Mouse (Mus musculus): ENCODE data around the gene Nlgn3. TPM values are rescaled to one million over a fixed set of nuclear protein-coding genes. Genes with fewer than 3 reads are reported as not detected.

Nlgn3 gene
- polyA plus RNA-seq, 1 experiment from 2014 or later: 37.0 TPM

- H3K4me2 ChIP-seq (replicated peaks): peak within 1 kb of the TSS; percentile 50
- H3K9ac ChIP-seq: peak within 1 kb of the TSS; percentile 68
- H3K9me3 ChIP-seq (replicated peaks): no peaks in the 10 kb centered on the region
- 0 out of 2 replicates have a peak, but pooled peaks cover 5% of the 10 kb centered on the region for H3K4me1 ChIP-seq
- ATAC-seq (ENCODE audit: low FRiP score): peak; percentile 97
- H3K4me3 ChIP-seq: peak within 1 kb of the TSS; percentile 48
- WGBS: 24% methylated on average over 51 of the region's 54 CpGs
- H3K36me3 ChIP-seq: peaks cover 12% of the 10 kb centered on the region; the same call in 1 of the 2 replicates
- peak within 1 kb of the TSS; percentile 70 for H3K27ac ChIP-seq
- peaks cover 7% of the 10 kb centered on the region; the same call in 1 of the 2 replicates for H3K27me3 ChIP-seq
These were observed 24.9 kb upstream of the Nlgn3 start, which contains the start of gene Med12 for GRCm38 (mm10) chrX:101273875-101274738. TSS of gene Med12 (plus strand) at chrX:101274030.

DNA sequence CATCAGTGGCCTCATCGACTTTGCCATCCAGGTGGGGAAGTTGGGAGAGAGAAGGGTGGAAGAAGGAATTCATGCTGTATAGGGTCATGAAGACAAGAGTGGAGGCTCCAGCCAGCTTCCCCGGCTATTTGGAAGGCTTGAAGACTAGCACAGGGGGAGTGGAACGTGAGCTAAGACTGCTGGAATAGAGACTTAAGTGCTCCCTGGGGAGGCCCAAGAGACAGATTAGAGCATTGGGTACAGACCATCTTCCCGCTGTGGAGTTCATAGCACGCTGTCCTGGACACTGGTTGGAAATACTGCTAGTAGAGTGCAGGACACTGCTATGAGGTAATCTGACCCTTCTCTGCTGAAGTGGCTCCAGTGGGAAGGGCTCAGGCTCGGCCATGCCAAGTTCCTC lies 16.2 kb upstream of the Nlgn3 start:
- no peak for ATAC-seq (ENCODE audit: low FRiP score)
- Histone ChIP-seq H3K4me1 (no peaks in the 10 kb centered on the region), H3K27ac (no peak overlapping the region), H3K4me3 (no peak overlapping the region), H3K9ac (no peak overlapping the region), H3K9me3 (replicated peaks) (no peaks in the 10 kb centered on the region), H3K4me2 (replicated peaks) (no peak overlapping the region), H3K36me3 (peaks cover 68% of the 10 kb centered on the region), H3K27me3 (peaks cover 4% of the 10 kb centered on the region; the same call in 1 of the 2 replicates)
- WGBS: 82% methylated on average over 6 of the region's 6 CpGs

- Histone ChIP-seq H3K4me1 (no peaks in the 10 kb centered on the region), H3K27me3 (peaks cover 4% of the 10 kb centered on the region; the same call in 1 of the 2 replicates), H3K9ac (no peak overlapping the region), H3K9me3 (replicated peaks) (no peaks in the 10 kb centered on the region), H3K4me3 (no peak overlapping the region), H3K36me3 (peaks cover 81% of the 10 kb centered on the region), H3K27ac (no peak overlapping the region), H3K4me2 (replicated peaks) (no peak overlapping the region)
- WGBS: 21% methylated on average over 6 of the region's 6 CpGs
- ATAC-seq (ENCODE audit: low FRiP score): no peak
These were observed 13.4 kb upstream of the Nlgn3 start for GRCm38 (mm10) chrX:101285534-101285933.

DNA sequence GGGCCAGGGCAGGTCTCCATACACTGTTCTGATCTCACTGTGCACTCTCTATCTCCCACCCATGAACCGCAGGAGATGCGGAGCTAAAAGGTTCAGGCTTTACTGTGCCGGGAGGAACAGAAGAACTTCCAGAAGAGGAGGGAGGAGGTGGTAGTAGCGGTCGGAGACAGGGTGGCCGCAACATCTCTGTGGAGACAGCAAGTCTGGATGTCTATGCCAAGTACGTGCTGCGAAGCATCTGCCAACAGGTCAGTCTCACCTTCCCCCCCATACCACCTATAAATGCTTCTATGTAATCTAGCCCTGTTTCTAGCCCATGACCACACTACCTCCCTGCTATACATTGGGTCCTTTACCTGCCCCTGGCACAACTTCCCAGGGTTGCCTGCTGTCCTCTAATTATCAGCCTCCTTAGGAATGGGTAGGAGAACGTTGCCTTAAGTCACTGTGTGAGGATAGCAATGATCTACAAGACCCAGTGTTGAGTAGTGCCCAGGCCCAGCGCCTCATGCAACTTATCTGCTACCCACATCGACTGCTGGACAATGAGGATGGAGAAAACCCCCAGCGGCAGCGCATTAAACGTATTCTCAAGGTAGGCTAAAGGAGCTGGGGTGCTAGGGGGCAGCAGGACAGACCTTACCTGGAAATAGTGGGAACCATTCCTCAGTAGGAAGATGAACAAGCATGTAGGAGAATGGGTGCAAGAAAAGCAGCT lies 12.9 kb upstream of the Nlgn3 start:
- WGBS: 93% methylated on average over 14 of the region's 14 CpGs
- no peak for ATAC-seq (ENCODE audit: low FRiP score)
- H3K4me3 ChIP-seq: no peak overlapping the region
- no peaks in the 10 kb centered on the region for H3K9me3 ChIP-seq (replicated peaks)
- H3K4me2 ChIP-seq (replicated peaks): no peak overlapping the region
- H3K4me1 ChIP-seq: no peaks in the 10 kb centered on the region
- H3K36me3 ChIP-seq: peaks cover 85% of the 10 kb centered on the region
- H3K27me3 ChIP-seq: peaks cover 4% of the 10 kb centered on the region; the same call in 1 of the 2 replicates
- H3K9ac ChIP-seq: no peak overlapping the region
- no peak overlapping the region for H3K27ac ChIP-seq

DNA sequence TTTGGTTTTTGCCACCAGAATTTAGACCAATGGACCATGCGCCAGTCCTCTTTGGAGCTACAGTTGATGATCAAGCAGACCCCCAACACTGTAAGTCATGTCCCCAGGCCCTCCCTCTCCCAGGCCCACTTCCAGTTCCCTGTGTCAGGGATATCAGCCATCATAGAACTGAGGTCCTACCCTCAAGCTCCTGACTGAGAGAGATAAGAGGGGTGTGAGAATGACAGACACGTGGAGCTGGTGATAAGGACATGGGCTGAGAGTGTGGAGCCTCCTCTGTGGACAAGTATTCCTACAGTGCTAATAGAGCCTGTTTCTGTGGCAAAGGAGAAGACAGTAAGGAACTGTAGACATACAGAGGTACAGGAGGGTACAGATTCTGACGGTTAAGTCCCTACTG lies 11.4 kb upstream of the Nlgn3 start:
- Histone ChIP-seq H3K9ac (no peak overlapping the region), H3K4me1 (no peaks in the 10 kb centered on the region), H3K27ac (no peak overlapping the region), H3K4me3 (no peak overlapping the region), H3K27me3 (peaks cover 6% of the 10 kb centered on the region; the same call in 1 of the 2 replicates), H3K36me3 (peaks cover 77% of the 10 kb centered on the region), H3K9me3 (replicated peaks) (no peaks in the 10 kb centered on the region), H3K4me2 (replicated peaks) (no peak overlapping the region)
- ATAC-seq (ENCODE audit: low FRiP score): no peak
- 93% methylated on average over 3 of the region's 3 CpGs for WGBS

- Histone ChIP-seq H3K36me3 (peaks cover 76% of the 10 kb centered on the region), H3K4me3 (no peak overlapping the region), H3K4me1 (no peaks in the 10 kb centered on the region), H3K4me2 (replicated peaks) (no peak overlapping the region), H3K9ac (no peak overlapping the region), H3K9me3 (replicated peaks) (no peaks in the 10 kb centered on the region), H3K27ac (no peak overlapping the region), H3K27me3 (peaks cover 6% of the 10 kb centered on the region; the same call in 1 of the 2 replicates)
- 90% methylated on average over 6 of the region's 6 CpGs for WGBS
- ATAC-seq (ENCODE audit: low FRiP score): no peak
These were observed 10.5 kb upstream of the Nlgn3 start for GRCm38 (mm10) chrX:101288432-101288831.

- ATAC-seq (ENCODE audit: low FRiP score): no peak
- Histone ChIP-seq H3K27ac (no peak overlapping the region), H3K4me3 (no peak overlapping the region), H3K9me3 (replicated peaks) (no peaks in the 10 kb centered on the region), H3K9ac (no peak overlapping the region), H3K4me1 (no peaks in the 10 kb centered on the region), H3K4me2 (replicated peaks) (no peak overlapping the region), H3K27me3 (peaks cover 6% of the 10 kb centered on the region; the same call in 1 of the 2 replicates), H3K36me3 (peaks cover 73% of the 10 kb centered on the region)
- 89% methylated on average over 7 of the region's 7 CpGs for WGBS
These were observed 9.9 kb upstream of the Nlgn3 start for GRCm38 (mm10) chrX:101289037-101289436.

GRCm38 (mm10) chrX:101290111-101290510 lies 8.9 kb upstream of the Nlgn3 start:
- WGBS: 92% methylated on average over 10 of the region's 10 CpGs
- ATAC-seq (ENCODE audit: low FRiP score): no peak
- Histone ChIP-seq H3K27me3 (peaks cover 6% of the 10 kb centered on the region; the same call in 1 of the 2 replicates), H3K9me3 (replicated peaks) (no peaks in the 10 kb centered on the region), H3K4me1 (no peaks in the 10 kb centered on the region), H3K36me3 (peaks cover 64% of the 10 kb centered on the region), H3K9ac (no peak overlapping the region), H3K4me2 (replicated peaks) (no peak overlapping the region), H3K4me3 (no peak overlapping the region), H3K27ac (no peak overlapping the region)

- peaks cover 31% of the 10 kb centered on the region for H3K4me1 ChIP-seq
- H3K36me3 ChIP-seq: peaks cover 16% of the 10 kb centered on the region
- H3K9ac ChIP-seq: peak overlapping the region; percentile 71
- peak overlapping the region; percentile 83 for H3K27ac ChIP-seq
- peak overlapping the region; percentile 44 for H3K4me3 ChIP-seq
- WGBS: 27% methylated on average over 11 of the region's 13 CpGs
- H3K27me3 ChIP-seq: no peaks in the 10 kb centered on the region; the same call in none of the 2 replicates
- H3K4me2 ChIP-seq (replicated peaks): peak overlapping the region; percentile 48
- no peaks in the 10 kb centered on the region for H3K9me3 ChIP-seq (replicated peaks)
- peak; percentile 81 for ATAC-seq (ENCODE audit: low FRiP score)
These were observed 782 bp downstream of the Nlgn3 start for GRCm38 (mm10) chrX:101299473-101300426.

DNA sequence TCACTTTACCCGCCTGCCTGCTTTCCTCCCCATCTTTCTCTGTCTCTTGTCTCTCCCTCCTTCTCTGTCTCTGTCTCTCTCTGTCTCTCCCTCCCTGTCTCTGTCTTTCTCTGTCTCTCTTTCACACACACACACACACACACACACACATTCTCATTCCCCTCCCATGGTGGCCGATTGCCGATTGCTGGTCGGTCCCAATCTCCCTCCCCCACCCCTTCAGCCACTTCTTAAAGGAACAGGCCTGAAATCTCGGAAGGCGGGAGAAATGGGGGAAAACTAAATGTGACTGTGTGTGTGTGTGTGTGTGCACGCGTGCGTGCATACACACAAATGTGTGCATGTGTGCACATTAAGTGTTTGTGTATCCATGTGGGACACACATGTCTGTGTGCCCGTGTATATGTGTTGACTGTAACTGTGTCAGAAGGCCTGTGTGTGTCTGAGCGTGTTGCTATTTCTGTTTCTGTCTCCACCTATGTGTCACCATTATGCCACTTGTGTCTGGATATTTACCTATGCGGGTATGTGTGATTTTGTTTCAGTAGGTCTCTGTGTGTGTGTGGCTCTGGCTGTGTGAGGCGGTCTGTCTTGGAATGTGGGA lies 1.6 kb downstream of the Nlgn3 start:
- H3K4me2 ChIP-seq (replicated peaks): peak overlapping the region; percentile 48
- H3K9me3 ChIP-seq (replicated peaks): no peaks in the 10 kb centered on the region
- H3K36me3 ChIP-seq: peaks cover 16% of the 10 kb centered on the region
- peak overlapping the region; percentile 71 for H3K9ac ChIP-seq
- no peaks in the 10 kb centered on the region; the same call in none of the 2 replicates for H3K27me3 ChIP-seq
- H3K4me3 ChIP-seq: peak overlapping the region; percentile 44
- ATAC-seq (ENCODE audit: low FRiP score): peak; percentile 58
- 36% methylated on average over 13 of the region's 13 CpGs for WGBS
- H3K4me1 ChIP-seq: peaks cover 31% of the 10 kb centered on the region
- H3K27ac ChIP-seq: peak overlapping the region; percentile 70

- ATAC-seq (ENCODE audit: low FRiP score): no peak
- Histone ChIP-seq H3K27me3 (peaks cover 5% of the 10 kb centered on the region), H3K4me1 (peaks cover 31% of the 10 kb centered on the region), H3K9ac (no peak overlapping the region), H3K9me3 (replicated peaks) (no peaks in the 10 kb centered on the region), H3K36me3 (peaks cover 8% of the 10 kb centered on the region), H3K4me3 (peak overlapping the region; percentile 11; the same call in 1 of the 2 replicates), H3K27ac (no peak overlapping the region), H3K4me2 (replicated peaks) (peak overlapping the region; percentile 48)
- WGBS: 69% methylated on average over 9 of the region's 9 CpGs
These were observed 2.7 kb downstream of the Nlgn3 start for GRCm38 (mm10) chrX:101301654-101302053.
